Mouse (Mus musculus): ENCODE results near the gene Capza2. TPM values are rescaled to one million over a fixed set of nuclear protein-coding genes. Genes with fewer than 3 reads are reported as not detected.

Gene Capza2
- polyA plus RNA-seq, 1 experiment: 8.8 TPM

DNA sequence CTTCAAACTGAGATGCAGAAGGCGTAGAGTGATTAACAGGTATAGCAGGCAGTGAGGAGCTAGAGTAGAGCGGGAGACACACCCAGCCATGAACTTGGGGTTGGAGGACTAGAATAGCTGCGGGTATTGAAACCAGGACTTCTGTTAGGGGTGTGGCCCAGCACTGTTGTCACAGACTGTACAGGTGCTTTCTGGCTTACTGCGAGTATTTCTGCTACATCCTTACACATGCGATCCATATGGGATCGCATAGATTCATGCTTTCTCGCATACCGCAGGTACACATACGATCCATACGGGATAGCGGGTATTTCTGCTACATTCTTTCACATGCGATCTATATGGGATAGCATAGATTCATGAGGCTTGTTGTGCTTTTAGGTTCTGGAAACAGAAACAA lies 32.3 kb downstream of the Capza2 start:
- no peak overlapping the region for H3K27ac ChIP-seq (ENCODE audit: control insufficient read depth, insufficient read depth, low read depth, low read length)
- no peaks in the 10 kb centered on the region; the same call in 1 of the 2 replicates for H3K36me3 ChIP-seq (ENCODE audit: control insufficient read depth, insufficient read depth, low read length)
- no peak overlapping the region for H3K4me3 ChIP-seq (ENCODE audit: control insufficient read depth, low read depth, low read length)
- TF ChIP-seq POLR2A (IDR thresholded peaks at IDR 0.05; ENCODE audit: control insufficient read depth, low read depth, low read length): no peak
- no peak for TF ChIP-seq CTCF (IDR thresholded peaks at IDR 0.05; ENCODE audit: control insufficient read depth, insufficient read depth, insufficient replicate concordance, low read depth, low read length)
- H3K27me3 ChIP-seq (ENCODE audit: control insufficient read depth, insufficient read depth, low read length): no peaks in the 10 kb centered on the region
- H3K4me1 ChIP-seq (ENCODE audit: control insufficient read depth, insufficient read depth, low read length): no peaks in the 10 kb centered on the region

GRCm38 (mm10) chr6:17669826-17670225 lies 33.8 kb downstream of the Capza2 start:
- Histone ChIP-seq H3K36me3 (ENCODE audit: control insufficient read depth, insufficient read depth, low read length) (no peaks in the 10 kb centered on the region), H3K27ac (ENCODE audit: control insufficient read depth, insufficient read depth, low read depth, low read length) (no peak overlapping the region), H3K4me1 (ENCODE audit: control insufficient read depth, insufficient read depth, low read length) (peaks cover 2% of the 10 kb centered on the region; the same call in 1 of the 2 replicates), H3K27me3 (ENCODE audit: control insufficient read depth, insufficient read depth, low read length) (no peaks in the 10 kb centered on the region), H3K4me3 (ENCODE audit: control insufficient read depth, low read depth, low read length) (no peak overlapping the region)
- TF ChIP-seq CTCF (IDR thresholded peaks at IDR 0.05; ENCODE audit: control insufficient read depth, insufficient read depth, insufficient replicate concordance, low read depth, low read length) (no peak), POLR2A (IDR thresholded peaks at IDR 0.05; ENCODE audit: control insufficient read depth, low read depth, low read length) (no peak)

DNA sequence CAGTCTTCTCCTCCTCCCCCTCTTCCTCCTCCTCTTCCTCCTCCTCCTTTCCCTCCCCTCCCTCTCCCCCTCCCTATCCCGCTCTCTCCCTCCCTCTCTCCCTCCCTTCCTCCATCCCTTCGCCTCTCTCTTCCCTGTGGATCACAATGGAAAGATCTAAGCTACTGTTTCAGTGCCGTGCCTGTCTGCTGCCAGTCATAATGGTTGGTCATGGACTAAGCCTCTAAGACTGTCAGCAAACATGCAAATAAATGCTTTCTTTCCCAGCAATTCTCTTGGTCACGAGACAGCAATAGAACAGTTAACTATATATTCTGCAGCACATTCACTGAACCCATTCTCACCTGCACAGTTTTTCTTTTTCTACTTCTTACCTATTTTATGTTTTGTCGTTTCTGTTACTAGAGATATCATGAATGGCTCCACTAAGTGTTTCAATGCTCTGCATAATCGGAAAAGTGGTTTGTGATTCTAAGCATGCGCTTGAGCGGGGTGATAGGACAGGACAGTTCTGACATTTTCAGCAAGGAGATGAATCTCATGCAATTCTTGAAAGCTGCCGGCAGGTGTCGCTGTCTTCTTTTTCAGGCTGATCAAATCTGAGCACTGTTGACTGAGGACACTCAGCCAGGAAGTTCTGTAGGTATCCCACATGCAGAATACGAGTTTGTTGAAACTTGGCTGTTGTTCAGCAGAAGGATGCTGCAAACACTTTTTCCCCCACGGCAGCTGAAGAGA lies 39.2 kb downstream of the Capza2 start:
- TF ChIP-seq CTCF (IDR thresholded peaks at IDR 0.05; ENCODE audit: control insufficient read depth, insufficient read depth, insufficient replicate concordance, low read depth, low read length) (peak; percentile 38; the same call in 1 of the 2 replicates), POLR2A (IDR thresholded peaks at IDR 0.05; ENCODE audit: control insufficient read depth, low read depth, low read length) (no peak)
- H3K27me3 ChIP-seq (ENCODE audit: control insufficient read depth, insufficient read depth, low read length): no peaks in the 10 kb centered on the region
- no peak overlapping the region for H3K27ac ChIP-seq (ENCODE audit: control insufficient read depth, insufficient read depth, low read depth, low read length)
- no peak overlapping the region for H3K4me3 ChIP-seq (ENCODE audit: control insufficient read depth, low read depth, low read length)
- peaks cover 2% of the 10 kb centered on the region; the same call in 1 of the 2 replicates for H3K4me1 ChIP-seq (ENCODE audit: control insufficient read depth, insufficient read depth, low read length)
- no peaks in the 10 kb centered on the region for H3K36me3 ChIP-seq (ENCODE audit: control insufficient read depth, insufficient read depth, low read length)

DNA sequence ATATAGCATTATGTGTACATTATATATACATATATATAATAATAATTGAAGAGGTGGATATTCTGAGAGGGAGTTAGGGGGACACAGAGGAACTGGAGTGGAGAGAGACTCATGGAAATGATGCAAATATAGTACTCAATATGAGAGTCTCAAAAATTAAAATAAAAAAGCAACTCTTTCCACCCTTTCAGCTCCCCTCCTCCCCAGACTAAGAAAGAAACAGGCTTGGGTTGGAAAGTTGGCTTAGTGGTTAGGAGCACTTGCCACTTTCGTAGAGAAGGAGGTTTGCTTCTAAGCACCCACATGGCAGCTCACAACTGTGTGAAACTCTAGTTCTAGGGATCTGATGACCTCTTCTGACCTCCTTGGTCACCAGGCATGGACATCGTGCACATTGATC lies 41.0 kb downstream of the Capza2 start:
- Histone ChIP-seq H3K36me3 (ENCODE audit: control insufficient read depth, insufficient read depth, low read length) (no peaks in the 10 kb centered on the region), H3K27me3 (ENCODE audit: control insufficient read depth, insufficient read depth, low read length) (no peaks in the 10 kb centered on the region), H3K4me3 (ENCODE audit: control insufficient read depth, low read depth, low read length) (no peak overlapping the region), H3K4me1 (ENCODE audit: control insufficient read depth, insufficient read depth, low read length) (peaks cover 2% of the 10 kb centered on the region; the same call in 1 of the 2 replicates), H3K27ac (ENCODE audit: control insufficient read depth, insufficient read depth, low read depth, low read length) (no peak overlapping the region)
- no peak for TF ChIP-seq POLR2A (IDR thresholded peaks at IDR 0.05; ENCODE audit: control insufficient read depth, low read depth, low read length)
- TF ChIP-seq CTCF (IDR thresholded peaks at IDR 0.05; ENCODE audit: control insufficient read depth, insufficient read depth, insufficient replicate concordance, low read depth, low read length): no peak

DNA sequence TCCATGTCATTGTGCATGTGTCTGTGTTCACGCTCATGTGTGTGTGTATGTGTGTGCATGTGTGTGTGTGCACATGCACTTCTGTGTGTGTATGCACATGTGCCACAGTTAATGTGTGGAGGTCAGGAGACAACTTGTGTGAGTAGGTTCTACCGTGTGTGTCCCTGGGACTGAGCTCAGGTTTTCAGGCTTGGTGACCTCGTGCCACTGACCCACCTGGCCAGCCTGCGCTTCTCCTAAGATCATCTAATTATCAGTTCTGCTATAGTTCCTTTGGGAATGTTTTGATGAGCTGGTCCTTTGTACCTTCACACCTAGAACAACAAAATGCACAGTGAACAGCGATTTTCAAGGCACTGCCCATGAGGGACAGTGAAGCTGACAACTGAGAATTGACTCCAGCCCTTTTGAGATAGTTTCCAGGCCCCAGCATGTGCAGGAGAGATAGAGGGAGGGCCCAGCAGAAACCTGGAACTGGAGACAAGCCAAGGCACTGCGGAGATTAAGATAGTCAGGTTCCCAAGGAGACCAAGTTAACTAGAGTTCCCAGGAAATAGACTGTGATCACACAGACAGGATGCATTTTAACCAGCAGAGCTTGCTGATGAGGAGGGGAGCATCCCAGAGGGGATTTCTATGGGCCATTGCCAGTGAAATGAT lies 44.4 kb downstream of the Capza2 start:
- TF ChIP-seq POLR2A (IDR thresholded peaks at IDR 0.05; ENCODE audit: control insufficient read depth, low read depth, low read length): no peak
- TF ChIP-seq CTCF (IDR thresholded peaks at IDR 0.05; ENCODE audit: control insufficient read depth, insufficient read depth, insufficient replicate concordance, low read depth, low read length): no peak
- Histone ChIP-seq H3K36me3 (ENCODE audit: control insufficient read depth, insufficient read depth, low read length) (no peaks in the 10 kb centered on the region), H3K27me3 (ENCODE audit: control insufficient read depth, insufficient read depth, low read length) (no peaks in the 10 kb centered on the region), H3K27ac (ENCODE audit: control insufficient read depth, insufficient read depth, low read depth, low read length) (no peak overlapping the region), H3K4me1 (ENCODE audit: control insufficient read depth, insufficient read depth, low read length) (no peaks in the 10 kb centered on the region), H3K4me3 (ENCODE audit: control insufficient read depth, low read depth, low read length) (no peak overlapping the region)

GRCm38 (mm10) chr6:17681810-17682209 lies 45.8 kb downstream of the Capza2 start:
- H3K36me3 ChIP-seq (ENCODE audit: control insufficient read depth, insufficient read depth, low read length): no peaks in the 10 kb centered on the region
- no peaks in the 10 kb centered on the region for H3K27me3 ChIP-seq (ENCODE audit: control insufficient read depth, insufficient read depth, low read length)
- no peak overlapping the region for H3K27ac ChIP-seq (ENCODE audit: control insufficient read depth, insufficient read depth, low read depth, low read length)
- H3K4me3 ChIP-seq (ENCODE audit: control insufficient read depth, low read depth, low read length): no peak overlapping the region
- no peaks in the 10 kb centered on the region for H3K4me1 ChIP-seq (ENCODE audit: control insufficient read depth, insufficient read depth, low read length)
- TF ChIP-seq CTCF (IDR thresholded peaks at IDR 0.05; ENCODE audit: control insufficient read depth, insufficient read depth, insufficient replicate concordance, low read depth, low read length) (no peak; the same call in 1 of the 2 replicates), POLR2A (IDR thresholded peaks at IDR 0.05; ENCODE audit: control insufficient read depth, low read depth, low read length) (no peak)

GRCm38 (mm10) chr6:17688676-17689075 lies 52.6 kb downstream of the Capza2 start:
- H3K27me3 ChIP-seq (ENCODE audit: control insufficient read depth, insufficient read depth, low read length): no peaks in the 10 kb centered on the region
- no peaks in the 10 kb centered on the region for H3K36me3 ChIP-seq (ENCODE audit: control insufficient read depth, insufficient read depth, low read length)
- peaks cover under 1% of the 10 kb centered on the region for H3K4me1 ChIP-seq (ENCODE audit: control insufficient read depth, insufficient read depth, low read length)
- H3K27ac ChIP-seq (ENCODE audit: control insufficient read depth, insufficient read depth, low read depth, low read length): no peak overlapping the region
- TF ChIP-seq CTCF (IDR thresholded peaks at IDR 0.05; ENCODE audit: control insufficient read depth, insufficient read depth, insufficient replicate concordance, low read depth, low read length) (no peak), POLR2A (IDR thresholded peaks at IDR 0.05; ENCODE audit: control insufficient read depth, low read depth, low read length) (no peak)
- H3K4me3 ChIP-seq (ENCODE audit: control insufficient read depth, low read depth, low read length): no peak overlapping the region

Measured in testis, adult 2 months (tissue).